Mouse (Mus musculus): ENCODE measurements around the gene Unc13c.

GRCm38 (mm10) chr9:73934844-73935243 is 33.9 kb downstream of the Unc13c start:
- TF ChIP-seq CTCF (IDR thresholded peaks at IDR 0.05) (no peak), EP300 (IDR thresholded peaks at IDR 0.05) (no peak)

All from lung, postnatal 0 days (tissue).